Mouse (Mus musculus) ES-CJ7 (cell line): ENCODE measurements around the gene Ccr8.
A peak's percentile ranks its signal among the peaks of the same experiment; 100 is the strongest.

Experiments
- DNase-seq: peaks from one replicate; pipeline ENCODE4 v3.0.0; 2011; ENCODE audit warnings: low read depth, low spot score

Ccr8 gene

GRCm38 (mm10) chr9:120091696-120092238 is at the start of gene Ccr8:
Gene Ccr8, plus strand, starts transcription at chr9:120092114.
- DNase-seq, result no peak

- no peak for DNase-seq
These were observed 48.8 kb upstream of the Ccr8 start for GRCm38 (mm10) chr9:120043115-120043514.

DNA sequence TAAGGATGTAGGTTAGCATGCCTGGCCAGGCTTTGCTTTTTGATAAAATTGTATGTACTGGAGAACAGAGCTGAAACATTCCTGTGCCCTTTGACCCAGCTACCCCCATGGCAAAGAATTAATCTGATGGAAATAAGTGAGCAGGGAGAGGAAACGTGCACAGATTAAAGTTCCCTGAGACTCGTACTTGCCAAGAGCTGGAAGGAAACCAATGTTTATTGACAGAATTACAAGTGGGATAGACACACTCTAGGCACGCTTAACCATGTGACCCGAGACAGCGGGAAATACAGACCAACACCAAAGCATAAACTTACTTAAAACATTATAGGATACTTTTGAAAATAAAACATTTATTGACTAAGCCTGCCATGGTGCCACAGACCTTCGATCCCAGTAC is 43.4 kb upstream of the Ccr8 start:
- no peak for DNase-seq

- no peak for DNase-seq
These were observed 42.5 kb upstream of the Ccr8 start for GRCm38 (mm10) chr9:120049407-120049806.

GRCm38 (mm10) chr9:120054545-120055277 is 37.2 kb upstream of the Ccr8 start:
- no peak for DNase-seq

DNA sequence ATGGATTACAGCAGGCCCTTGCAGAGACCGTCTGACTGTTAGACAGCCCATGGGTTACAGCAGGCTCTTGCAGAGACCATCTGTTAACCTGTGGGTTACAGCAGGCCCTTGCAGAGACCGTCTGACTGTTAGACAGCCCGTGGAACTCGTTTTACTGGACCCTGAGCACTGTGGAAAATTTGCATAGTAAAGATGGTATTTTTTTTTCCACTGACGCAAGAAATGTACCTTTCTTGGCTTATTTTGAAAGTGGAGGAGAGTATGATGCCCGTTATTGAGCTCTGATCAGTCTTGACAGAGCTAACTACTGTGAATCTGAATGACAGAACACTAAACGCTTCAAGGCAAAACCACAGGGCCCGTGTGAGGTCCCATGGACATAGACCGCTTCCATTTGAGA is 35.7 kb upstream of the Ccr8 start:
- no peak for DNase-seq

DNA sequence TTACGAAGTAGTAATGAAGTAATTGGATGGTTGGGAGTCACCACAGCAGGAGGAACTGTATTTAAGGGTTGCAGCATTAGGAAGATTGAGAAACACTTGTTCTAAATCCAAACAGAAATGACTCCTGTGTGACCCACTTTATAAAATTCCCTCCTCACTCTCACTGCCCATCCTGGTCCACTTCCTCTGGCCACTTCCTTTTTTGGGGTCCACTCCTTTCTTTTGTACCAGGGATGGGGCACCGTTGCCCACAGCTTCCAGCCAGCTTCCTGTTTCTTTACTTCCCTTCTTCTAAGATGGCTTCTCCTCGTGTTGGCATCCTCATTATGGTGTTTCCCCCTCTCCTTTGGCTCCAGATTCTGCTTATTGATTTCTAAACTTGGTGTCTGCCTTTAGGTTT is 33.2 kb upstream of the Ccr8 start:
- DNase-seq, result no peak

DNA sequence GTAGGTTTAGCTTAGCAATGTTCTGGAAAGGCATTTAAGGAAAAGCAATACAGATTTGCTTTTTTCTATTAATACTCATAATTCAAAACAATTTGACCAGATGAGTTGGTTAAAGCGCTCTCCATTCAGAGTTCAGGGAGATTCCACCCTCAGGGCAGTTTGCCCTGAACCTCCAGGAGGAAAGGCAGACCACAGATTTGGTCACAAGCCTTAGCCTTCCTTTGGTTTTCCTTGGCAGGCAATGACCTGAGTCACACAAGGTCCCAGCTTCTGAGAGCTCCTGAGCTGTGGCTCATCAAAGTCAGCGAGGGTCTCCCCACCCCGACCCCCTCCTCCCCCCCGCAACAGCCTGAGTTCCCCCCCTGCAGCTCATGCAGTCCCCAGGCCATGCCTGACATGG is 27.6 kb upstream of the Ccr8 start:
- DNase-seq, result no peak

DNA sequence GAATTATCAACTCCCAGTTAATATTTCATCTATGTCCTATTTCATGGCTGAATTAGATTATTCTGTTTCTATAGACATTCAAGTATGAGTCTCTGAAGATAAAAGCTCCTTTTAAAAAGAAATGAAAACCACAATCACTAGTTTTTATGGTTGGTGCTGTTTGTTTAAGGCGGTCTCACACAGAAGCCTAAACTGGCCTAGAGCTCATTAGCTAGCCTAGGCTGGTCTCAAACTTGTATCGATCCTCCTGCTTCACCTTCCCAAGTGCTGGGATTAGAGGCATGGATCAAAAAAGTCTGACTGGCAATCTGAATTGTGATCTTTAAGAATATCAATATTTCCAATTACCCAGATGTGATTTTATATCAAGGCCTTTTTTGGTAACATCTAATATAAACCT is 24.3 kb upstream of the Ccr8 start:
- DNase-seq, result no peak

- DNase-seq, result no peak
These were observed 23.9 kb upstream of the Ccr8 start for GRCm38 (mm10) chr9:120068047-120068446.

GRCm38 (mm10) chr9:120069779-120070178 is 22.1 kb upstream of the Ccr8 start, which contains the start of gene Cx3cr1:
Gene Cx3cr1, minus strand, starts transcription at chr9:120069879.
- no peak for DNase-seq

GRCm38 (mm10) chr9:120071251-120071650 is 20.7 kb upstream of the Ccr8 start:
- DNase-seq, result no peak

DNA sequence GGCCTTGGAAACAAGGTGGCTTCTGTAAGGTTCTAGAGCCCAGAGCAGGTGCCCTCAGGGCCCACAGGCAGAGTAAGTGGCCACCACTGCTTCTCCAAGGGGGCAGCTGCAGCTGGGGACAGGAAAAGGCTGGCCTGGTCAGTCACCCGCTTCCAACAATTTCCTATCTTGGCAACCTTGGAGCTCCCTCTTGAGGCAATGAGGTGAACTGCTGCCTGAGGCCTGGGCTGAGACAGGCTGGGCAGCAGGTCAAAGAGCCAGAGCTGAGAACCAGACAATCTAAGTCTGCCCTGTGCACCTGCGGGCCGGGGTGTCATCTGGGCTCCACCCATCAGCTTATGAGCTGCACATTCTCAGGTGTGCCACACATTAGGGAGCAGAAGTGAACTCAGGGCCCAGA is 18.7 kb upstream of the Ccr8 start:
- DNase-seq, result peak; percentile 57

DNA sequence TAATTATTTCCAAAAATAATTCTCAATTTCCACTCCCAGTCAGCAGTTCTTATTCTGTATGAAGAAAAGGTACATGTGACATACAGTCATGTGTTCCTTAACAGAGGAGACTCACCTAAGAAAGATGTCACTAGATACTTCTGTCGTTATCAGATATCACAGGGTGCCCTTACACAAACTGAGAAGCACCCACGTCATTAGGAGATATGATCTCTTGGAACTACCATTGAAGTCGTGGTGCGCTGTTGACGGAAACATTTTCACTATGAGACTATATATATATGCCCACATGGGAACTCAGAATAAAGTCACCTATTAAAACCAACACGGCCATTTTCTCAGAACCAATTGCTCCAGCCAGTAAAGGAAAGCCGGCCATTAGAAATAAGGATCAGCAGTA is 17.4 kb upstream of the Ccr8 start:
- DNase-seq, result no peak

DNA sequence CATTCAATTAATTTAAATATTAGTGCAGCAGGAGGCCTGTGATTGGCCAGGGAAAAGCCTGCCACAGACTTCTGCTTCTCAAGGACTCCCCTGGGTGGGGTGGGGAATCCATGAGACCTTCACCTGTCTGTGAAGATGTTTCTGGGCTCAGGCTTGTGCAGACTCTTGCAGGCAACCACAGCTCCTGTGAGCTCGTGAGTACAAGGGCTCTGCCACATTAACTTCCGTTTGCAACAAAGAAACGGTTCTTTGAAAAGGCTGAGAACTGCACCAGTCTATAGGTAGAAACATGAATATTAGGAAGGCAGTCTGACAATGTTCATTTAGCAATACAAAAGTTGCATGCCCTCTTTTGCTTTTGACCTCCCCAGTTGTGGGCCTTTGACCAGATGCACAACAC is 13.7 kb upstream of the Ccr8 start:
- DNase-seq, result no peak

- no peak for DNase-seq
These were observed 12.0 kb upstream of the Ccr8 start for GRCm38 (mm10) chr9:120079901-120080300.

DNA sequence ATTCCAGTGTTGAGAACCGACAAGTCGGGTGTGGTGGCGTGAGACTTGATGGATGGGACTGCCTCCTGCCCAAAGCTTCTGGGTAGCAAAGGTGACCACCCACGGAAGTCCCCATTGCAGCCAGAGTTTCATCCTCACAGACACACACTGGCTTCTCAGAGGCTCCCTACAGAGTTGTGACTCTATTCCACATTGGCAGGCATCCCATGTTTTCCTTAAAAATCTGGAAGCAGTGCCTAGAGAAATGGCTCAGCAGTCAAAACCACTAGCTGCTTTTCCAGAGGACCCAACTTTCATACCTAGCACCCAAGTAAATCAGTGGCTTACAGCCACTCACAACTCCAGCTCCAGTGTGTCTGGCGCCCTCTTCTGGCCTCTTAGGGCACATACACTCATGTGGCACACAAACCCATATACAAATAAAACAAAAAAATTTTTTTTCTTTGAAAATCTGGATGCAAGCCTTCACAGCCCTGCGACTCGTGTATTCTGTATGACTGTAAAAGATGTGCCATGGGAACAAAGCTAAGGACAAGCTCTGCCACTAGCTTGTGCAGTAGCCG is 11.3 kb upstream of the Ccr8 start:
- DNase-seq, result peak; percentile 49

DNA sequence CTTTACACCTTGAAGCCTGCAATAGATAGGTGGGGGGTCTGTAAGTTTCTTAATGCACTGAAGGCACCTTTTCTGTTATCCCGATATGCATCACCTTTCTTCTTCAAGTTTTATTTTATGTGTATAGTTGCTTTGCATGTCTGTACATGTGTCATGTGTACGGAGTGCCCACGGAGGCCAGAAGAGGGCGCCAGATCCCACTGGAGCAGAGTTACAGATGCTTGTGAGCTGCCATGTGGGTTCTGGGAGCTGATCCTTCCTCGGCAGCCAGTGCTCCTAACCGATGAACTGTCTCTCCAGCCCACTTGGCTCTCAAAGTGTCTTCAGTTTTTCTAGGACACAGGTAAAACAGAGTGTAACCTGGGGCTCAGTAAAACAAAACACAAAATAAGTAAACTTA is 10.7 kb upstream of the Ccr8 start:
- peak; percentile 79 for DNase-seq

DNA sequence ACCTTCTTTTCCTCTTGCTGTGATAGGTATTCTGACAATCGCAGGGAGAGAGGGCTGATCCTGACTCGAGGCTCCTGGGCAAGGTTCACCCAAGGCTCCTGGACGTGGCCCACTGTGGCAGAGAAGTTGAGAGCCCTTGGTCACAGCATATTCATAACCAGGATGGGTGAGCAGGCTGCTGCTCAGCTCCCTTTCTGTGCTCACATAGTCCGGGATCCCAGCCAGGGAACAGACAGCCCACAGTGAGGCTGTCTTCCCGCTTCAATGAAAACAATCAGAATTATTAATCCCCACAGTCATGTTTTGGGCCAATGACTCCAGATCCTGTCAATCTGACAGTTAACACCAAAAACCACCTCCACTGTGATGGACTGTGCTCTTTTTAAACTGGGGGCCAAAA is 9.9 kb upstream of the Ccr8 start:
- DNase-seq, result no peak

GRCm38 (mm10) chr9:120082691-120083090 is 9.2 kb upstream of the Ccr8 start:
- DNase-seq, result no peak

DNA sequence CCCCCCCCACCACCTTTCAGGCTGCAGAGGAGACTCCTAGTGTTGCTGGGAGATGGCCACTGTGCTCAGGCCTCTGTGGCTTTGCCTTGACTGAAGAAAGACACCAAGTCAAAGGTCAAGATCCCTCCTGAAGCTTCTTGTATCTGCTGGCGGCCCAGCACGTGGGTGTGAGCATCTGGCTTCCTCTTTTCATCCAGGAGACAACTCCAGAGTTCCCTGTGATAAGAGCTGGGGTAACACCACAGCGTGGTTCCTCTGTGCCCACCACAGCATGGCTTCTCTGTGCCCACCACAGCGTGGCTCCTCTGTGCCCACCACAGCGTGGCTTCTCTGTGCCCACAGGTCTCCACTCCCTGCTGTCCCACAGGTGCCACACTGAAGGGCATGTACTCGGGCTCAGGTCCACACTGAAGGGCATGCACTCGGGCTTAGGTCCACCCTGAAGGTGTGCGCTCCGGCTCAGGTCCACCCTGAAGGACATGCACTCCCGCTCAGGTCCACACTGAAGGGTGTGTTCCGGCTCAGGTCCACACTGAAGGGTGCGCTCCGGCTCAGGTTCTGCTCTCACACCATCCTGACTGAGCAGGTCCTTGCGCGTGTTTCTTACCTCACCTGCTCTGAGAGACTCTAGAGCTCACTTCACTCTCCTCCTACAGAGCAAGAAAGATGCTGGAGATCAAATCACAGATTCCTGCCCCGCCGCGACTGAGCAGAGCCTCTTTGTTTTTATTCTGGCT is 8.6 kb upstream of the Ccr8 start:
- no peak for DNase-seq

DNA sequence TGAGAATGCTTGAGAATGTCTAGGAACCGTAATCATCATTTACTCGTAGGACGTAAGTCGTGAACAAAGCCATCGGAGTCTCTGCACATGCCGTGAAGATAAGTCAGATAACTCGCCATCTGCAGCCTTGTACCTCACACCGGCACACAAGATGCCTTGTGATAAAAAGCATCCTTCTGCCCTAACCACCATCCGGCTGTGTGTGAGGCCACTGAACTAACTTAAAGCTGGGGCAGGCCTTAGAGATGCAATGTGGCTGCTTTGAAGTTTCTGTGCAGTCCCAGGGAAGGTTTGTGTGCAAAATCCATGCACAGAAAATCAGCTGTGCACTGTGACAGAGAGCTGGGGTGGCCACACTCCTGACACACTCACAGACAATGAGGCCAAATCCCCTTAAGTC is 7.5 kb upstream of the Ccr8 start:
- no peak for DNase-seq

- peak; percentile 53 for DNase-seq
These were observed 2.8 kb upstream of the Ccr8 start for GRCm38 (mm10) chr9:120089125-120089524.
